Mouse (Mus musculus) olfactory bulb, adult 2 months (tissue): ENCODE measurements around the gene Mapkapk3. TPM values are rescaled to one million over a fixed set of nuclear protein-coding genes. Genes with fewer than 3 reads are reported as not detected.

ENCODE experiments used
- H3K27ac ChIP-seq: fragments of 200-500 bp; 2 replicates; pipeline ENCODE4 v1.5.1; 2012; ENCODE audit warnings: low read depth, low read length; ENCODE audit not compliant: insufficient read depth
- H3K4me1 ChIP-seq: fragments of 200-500 bp; 2 replicates; pipeline ENCODE4 v1.6.1; 2012; ENCODE audit warnings: low read length; ENCODE audit not compliant: control insufficient read depth, insufficient read depth
- H3K4me3 ChIP-seq: fragments of 200-500 bp; 2 replicates; pipeline ENCODE4 v1.5.1; 2012; ENCODE audit warnings: mild to moderate bottlenecking, low read depth, low read length, moderate library complexity; ENCODE audit not compliant: insufficient read depth
- CTCF ChIP-seq: fragments of 200-500 bp; IDR thresholded peaks from 2 replicates; pipeline ENCODE4 v1.5.1; 2012; ENCODE audit warnings: low read depth, mild to moderate bottlenecking, low read length, moderate library complexity; ENCODE audit not compliant: insufficient read depth
- POLR2A ChIP-seq: fragments of 200-500 bp; IDR thresholded peaks from 2 replicates; pipeline ENCODE4 v1.6.1; 2012; ENCODE audit warnings: mild to moderate bottlenecking, low read depth, low read length, moderate library complexity; ENCODE audit not compliant: insufficient read depth
- WGBS: fragments of 180-500 bp; shearing (Covaris S2); methylation state at CpG from one replicate; pipeline ENCODE4 v1.1.7; 2018; 5-methylcytosine and 5-hydroxymethylcytosine counted together
- polyA plus RNA-seq: library from polyadenylated mRNA; stranded (reverse); fragments of >200 nt; gene quantifications from 2 replicates; pipeline ENCODE4 v1.2.4, GENCODE M21; 2012; ENCODE audit warnings: low replicate concordance; ENCODE audit not compliant: missing spikeins, insufficient read depth, insufficient read length

The Mapkapk3 gene
- polyA plus RNA-seq, result not detected in 2 replicates

GRCm38 (mm10) chr9:107289211-107290076 lies at the start of gene Mapkapk3:
TSS of gene Mapkapk3 (minus strand) at chr9:107289877.
- TF ChIP-seq CTCF (no peak; the same call in 1 of the 2 replicates), POLR2A (0 out of 2 replicates have a peak, but pooled peaks have one; percentile 7)
- WGBS, result 6% methylated on average over 49 of the region's 49 CpGs
- Histone ChIP-seq H3K4me3 (peak within 1 kb of the TSS; percentile 42), H3K4me1 (peaks cover 10% of the 10 kb centered on the region), H3K27ac (no peak within 1 kb of the TSS)

- peaks cover 13% of the 10 kb centered on the region; the same call in 1 of the 2 replicates for H3K4me1 ChIP-seq
- 2% methylated on average over 30 of the region's 30 CpGs for WGBS
- no peak for TF ChIP-seq CTCF
- peak; percentile 68 for TF ChIP-seq POLR2A
- H3K27ac ChIP-seq, result peak within 1 kb of the TSS; percentile 86
- peak within 1 kb of the TSS; percentile 61 for H3K4me3 ChIP-seq
Observed at GRCm38 (mm10) chr9:107338172-107338883, 48.7 kb upstream of the Mapkapk3 start, which contains the start of gene Hemk1. TSS of gene Hemk1 (minus strand) at chr9:107338350.

- TF ChIP-seq POLR2A (no peak), CTCF (no peak)
- Histone ChIP-seq H3K4me3 (no peak overlapping the region), H3K27ac (no peak overlapping the region), H3K4me1 (no peaks in the 10 kb centered on the region)
- WGBS, result 86% methylated on average over 6 of the region's 6 CpGs
Observed at GRCm38 (mm10) chr9:107336386-107336785, 46.7 kb upstream of the Mapkapk3 start.

- Histone ChIP-seq H3K4me3 (no peak overlapping the region), H3K27ac (no peak overlapping the region), H3K4me1 (no peaks in the 10 kb centered on the region)
- peak; percentile 71 for TF ChIP-seq CTCF
- no peak for TF ChIP-seq POLR2A
- 11% methylated on average over 5 of the region's 5 CpGs for WGBS
Observed at GRCm38 (mm10) chr9:107335909-107336308, 46.2 kb upstream of the Mapkapk3 start.

- TF ChIP-seq CTCF (no peak), POLR2A (no peak)
- WGBS, result 93% methylated on average over 5 of the region's 5 CpGs
Observed at GRCm38 (mm10) chr9:107335046-107335445, 45.4 kb upstream of the Mapkapk3 start.

GRCm38 (mm10) chr9:107334356-107334755 lies 44.7 kb upstream of the Mapkapk3 start:
- Histone ChIP-seq H3K4me1 (no peaks in the 10 kb centered on the region), H3K27ac (no peak overlapping the region), H3K4me3 (no peak overlapping the region)
- no peak for TF ChIP-seq POLR2A
- no peak for TF ChIP-seq CTCF
- WGBS, result 93% methylated on average over 6 of the region's 6 CpGs

More at GRCm38 (mm10) chr9:107335046-107335445, 45.4 kb upstream of the Mapkapk3 start:
- H3K27ac ChIP-seq, result no peak overlapping the region
- no peaks in the 10 kb centered on the region for H3K4me1 ChIP-seq
- H3K4me3 ChIP-seq, result no peak overlapping the region

- no peaks in the 10 kb centered on the region for H3K4me1 ChIP-seq
- TF ChIP-seq POLR2A (no peak), CTCF (no peak)
- H3K4me3 ChIP-seq, result no peak overlapping the region
- no peak overlapping the region for H3K27ac ChIP-seq
- WGBS, result 83% methylated on average over 2 of the region's 2 CpGs
Observed at GRCm38 (mm10) chr9:107333686-107334085, 44.0 kb upstream of the Mapkapk3 start.

GRCm38 (mm10) chr9:107330791-107331190 lies 41.1 kb upstream of the Mapkapk3 start:
- no peak for TF ChIP-seq POLR2A
- no peak for TF ChIP-seq CTCF
- H3K27ac ChIP-seq, result no peak overlapping the region
- WGBS, result 65% methylated on average over 6 of the region's 6 CpGs
- H3K4me1 ChIP-seq, result no peaks in the 10 kb centered on the region
- H3K4me3 ChIP-seq, result no peak overlapping the region
